Mouse (Mus musculus) liver, postnatal 0 days (tissue): Measurements from ENCODE around the gene Cpped1. TPM values are rescaled to one million over a fixed set of nuclear protein-coding genes. Genes with fewer than 3 reads are reported as not detected.

Experiments
- ATAC-seq: fragments of 200-750 bp; cut with Nextera tagmentation; 2 replicates; pipeline ENCODE4 v1.8.0; 2017; ENCODE audit warnings: mild to moderate bottlenecking, moderate library complexity
- DNase-seq: peaks from one replicate; pipeline ENCODE4 v3.0.0-alpha.2; 2016
- H3K27ac ChIP-seq: fragments of 300-500 bp; sonication (generic); 2 replicates; pipeline ENCODE4 v1.5.1; 2014; ENCODE audit warnings: antibody characterized with exemption, moderate library complexity, mild to moderate bottlenecking, low read depth
- H3K27me3 ChIP-seq: fragments of 300-500 bp; sonication (generic); 2 replicates; pipeline ENCODE4 v1.6.1; 2014; ENCODE audit warnings: low read length, control low read depth, mixed read lengths; ENCODE audit not compliant: insufficient read depth
- H3K36me3 ChIP-seq: fragments of 300-500 bp; sonication (generic); replicated peaks from 2 replicates; pipeline ENCODE4 v1.6.1; 2014; ENCODE audit warnings: mild to moderate bottlenecking, control low read depth, low read length, moderate library complexity, mixed read lengths; ENCODE audit not compliant: insufficient read depth
- H3K4me1 ChIP-seq: fragments of 300-500 bp; sonication (generic); 2 replicates; pipeline ENCODE4 v1.6.1; 2014; ENCODE audit warnings: antibody characterized with exemption, mild to moderate bottlenecking, control low read depth; ENCODE audit not compliant: insufficient read depth
- H3K4me2 ChIP-seq: fragments of 300-500 bp; sonication (generic); 2 replicates; pipeline ENCODE4 v1.6.1; 2014; ENCODE audit warnings: low read depth, mild to moderate bottlenecking, low read length, moderate library complexity, mixed read lengths
- H3K4me3 ChIP-seq: fragments of 300-500 bp; sonication (generic); 2 replicates; pipeline ENCODE4 v1.5.1; 2014; ENCODE audit warnings: low read depth, low read length
- H3K9ac ChIP-seq: fragments of 300-500 bp; sonication (generic); replicated peaks from 2 replicates; pipeline ENCODE4 v1.6.1; 2014; ENCODE audit warnings: mild to moderate bottlenecking, moderate library complexity
- H3K9me3 ChIP-seq: fragments of 300-500 bp; sonication (generic); 2 replicates; pipeline ENCODE4 v1.6.1; 2016; ENCODE audit warnings: mild to moderate bottlenecking, control low read depth, low read length, mixed read lengths
- CTCF ChIP-seq: sonication (generic); IDR thresholded peaks from 2 replicates; pipeline ENCODE4 v1.5.1; 2016; ENCODE audit warnings: antibody characterized with exemption, low read depth
- EP300 ChIP-seq: IDR thresholded peaks from 2 replicates; pipeline ENCODE4 v1.6.1; 2016; ENCODE audit warnings: antibody characterized with exemption, low read depth, mild to moderate bottlenecking
- WGBS: fragments of 180-500 bp; shearing (Covaris S2); extraction: QIAGEN DNeasy Blood & Tissue Kit; methylation state at CpG from one replicate; pipeline ENCODE4 v1.1.7; 2014; ENCODE audit not compliant: insufficient replicate concordance; 5-methylcytosine and 5-hydroxymethylcytosine counted together
- polyA plus RNA-seq: library from polyadenylated mRNA; unstranded; fragments of >200 nt; fragmentation: Nextera tagmentation; extraction: Ambion mirVana; gene quantifications from 2 replicates; pipeline ENCODE4 v1.2.1, GENCODE M21; 2015

Gene Cpped1
- polyA plus RNA-seq, 1 experiment from 2014 or later = 14.1 TPM

- peaks cover 4% of the 10 kb centered on the region; the same call in 1 of the 2 replicates for H3K36me3 ChIP-seq
- DNase-seq = no peak
- no peaks in the 10 kb centered on the region for H3K4me1 ChIP-seq
- H3K27ac ChIP-seq = no peak overlapping the region
- TF ChIP-seq CTCF (no peak), EP300 (no peak)
- no peak overlapping the region for H3K9ac ChIP-seq
- no peaks in the 10 kb centered on the region for H3K27me3 ChIP-seq
- 75% methylated on average over 7 of the region's 7 CpGs for WGBS
- H3K4me3 ChIP-seq = no peak overlapping the region
- no peak overlapping the region for H3K4me2 ChIP-seq
- no peaks in the 10 kb centered on the region for H3K9me3 ChIP-seq
- ATAC-seq = no peak
Measured at GRCm38 (mm10) chr16:11801960-11802539, 107.2 kb downstream of the Cpped1 start.

- no peaks in the 10 kb centered on the region for H3K9me3 ChIP-seq
- no peak for ATAC-seq
- no peaks in the 10 kb centered on the region for H3K4me1 ChIP-seq
- H3K27me3 ChIP-seq = no peaks in the 10 kb centered on the region
- DNase-seq = no peak
- H3K4me3 ChIP-seq = no peak overlapping the region
- no peaks in the 10 kb centered on the region for H3K36me3 ChIP-seq
- H3K9ac ChIP-seq = no peak overlapping the region
- WGBS = 68% methylated on average over 7 of the region's 7 CpGs
- TF ChIP-seq CTCF (no peak), EP300 (no peak)
- no peak overlapping the region for H3K27ac ChIP-seq
- no peak overlapping the region for H3K4me2 ChIP-seq
Measured at GRCm38 (mm10) chr16:11795758-11796460, 113.3 kb downstream of the Cpped1 start.

GRCm38 (mm10) chr16:11794628-11795027 lies 114.6 kb downstream of the Cpped1 start:
- Histone ChIP-seq H3K9me3 (no peaks in the 10 kb centered on the region), H3K27me3 (no peaks in the 10 kb centered on the region), H3K4me2 (no peak overlapping the region), H3K4me1 (no peaks in the 10 kb centered on the region), H3K27ac (no peak overlapping the region), H3K9ac (no peak overlapping the region), H3K36me3 (no peaks in the 10 kb centered on the region), H3K4me3 (no peak overlapping the region)
- no peak for ATAC-seq
- no peak for TF ChIP-seq CTCF
- TF ChIP-seq EP300 = no peak
- WGBS = 70% methylated on average over 4 of the region's 4 CpGs
- no peak for DNase-seq

GRCm38 (mm10) chr16:11793391-11793790 lies 115.9 kb downstream of the Cpped1 start:
- H3K4me1 ChIP-seq = no peaks in the 10 kb centered on the region
- no peak overlapping the region for H3K4me2 ChIP-seq
- ATAC-seq (no peak), DNase-seq (no peak)
- no peak for TF ChIP-seq EP300
- no peak for TF ChIP-seq CTCF
- H3K27me3 ChIP-seq = no peaks in the 10 kb centered on the region
- H3K36me3 ChIP-seq = no peaks in the 10 kb centered on the region
- H3K9me3 ChIP-seq = no peaks in the 10 kb centered on the region
- H3K4me3 ChIP-seq = no peak overlapping the region
- H3K27ac ChIP-seq = no peak overlapping the region
- H3K9ac ChIP-seq = no peak overlapping the region
- 44% methylated on average over 2 of the region's 2 CpGs for WGBS

- DNase-seq (no peak), ATAC-seq (no peak)
- H3K36me3 ChIP-seq = no peaks in the 10 kb centered on the region
- WGBS = 86% methylated on average over 3 of the region's 3 CpGs
- H3K27ac ChIP-seq = no peak overlapping the region
- no peak for TF ChIP-seq EP300
- no peak for TF ChIP-seq CTCF
- H3K4me2 ChIP-seq = no peak overlapping the region
- no peak overlapping the region for H3K4me3 ChIP-seq
- no peak overlapping the region for H3K9ac ChIP-seq
- no peaks in the 10 kb centered on the region for H3K4me1 ChIP-seq
- no peaks in the 10 kb centered on the region for H3K27me3 ChIP-seq
- no peaks in the 10 kb centered on the region for H3K9me3 ChIP-seq
Measured at GRCm38 (mm10) chr16:11790476-11790875, 118.8 kb downstream of the Cpped1 start.

GRCm38 (mm10) chr16:11785806-11786205 lies 123.4 kb downstream of the Cpped1 start:
- WGBS = 57% methylated on average over 4 of the region's 4 CpGs
- no peak overlapping the region for H3K4me3 ChIP-seq
- no peak for TF ChIP-seq CTCF
- TF ChIP-seq EP300 = no peak
- DNase-seq (no peak), ATAC-seq (no peak)
- no peaks in the 10 kb centered on the region for H3K36me3 ChIP-seq
- H3K27me3 ChIP-seq = no peaks in the 10 kb centered on the region
- H3K9me3 ChIP-seq = no peaks in the 10 kb centered on the region
- H3K27ac ChIP-seq = no peak overlapping the region
- H3K4me2 ChIP-seq = no peak overlapping the region
- no peaks in the 10 kb centered on the region for H3K4me1 ChIP-seq
- no peak overlapping the region for H3K9ac ChIP-seq
